11 mouse cellular contexts compared by ENCODE assay signal in genomic region chr9:96381393-96381792, GRCm38 (mm10). TPM values are rescaled to one million over a fixed set of nuclear protein-coding genes. Genes with fewer than 3 reads are reported as not detected.
DNase-seq lines count a peak whose midpoint lies in the region; TF ChIP-seq lines count a peak whose summit lies in the region.
"Had no signal": no experiment of that assay in that cellular context is flagged by ENCODE, and none has a peak within 500 bp of the region (broad histone marks: within the 10 kb centered on the region; RNA-seq: fewer than 3 reads in every experiment).

No protein-coding gene starts in this region.

- no peak for TF ChIP-seq RAD21 in CH12.LX (IDR thresholded peaks at IDR 0.05; ENCODE audit: low read depth, low read length)

- TF ChIP-seq EP300 in CH12.LX (IDR thresholded peaks at IDR 0.05; ENCODE audit: low read length) = peak; percentile 57

- no peak overlapping the region for H3K9ac ChIP-seq in CH12.LX (ENCODE audit: insufficient read depth, low read depth)
- H3K9ac ChIP-seq: hindbrain, embryonic 15.5 days; liver, embryonic 13.5 days had no signal

- TF ChIP-seq POLR2A in CH12.LX (IDR thresholded peaks at IDR 0.05; ENCODE audit: low read depth, low read length) = no peak
- TF ChIP-seq POLR2A in lung, adult 2 months (IDR thresholded peaks at IDR 0.05; ENCODE audit: borderline replicate concordance, extremely low read depth, low read depth, low read length) = no peak

- peak; percentile 85 for DNase-seq in 3T3-L1 (ENCODE audit: low read depth, low spot score)
- DNase-seq in CH12.LX (ENCODE audit: extremely low read depth) = no peak
- DNase-seq in heart, adult 18-20 months = peak; percentile 69 to 84
- peak; percentile 67 for DNase-seq in lung, adult 2 months
- DNase-seq in retina, postnatal 1 day = no peak
- no peak for DNase-seq in spleen, postnatal 36 days (ENCODE audit: low spot score in 2 of 2)
- no peak for DNase-seq in thymus, postnatal 0 days (ENCODE audit: low spot score)
- DNase-seq in B cell, adult 2 months = no peak
- DNase-seq: liver, embryonic 13.5 days; right cerebral cortex, postnatal 4 days had no signal

- dilution Hi-C loops in CH12.LX (cut with MboI; ENCODE audit: extremely low pct_ligation_motif_present, extremely low pct_unique_long_range_greater_than_20kb, low sequenced_read_pairs) = no loop called here

- peaks cover 2 to 13% of the 10 kb centered on the region in 2 experiments; a peak in 2 of 4 replicates for H3K4me1 ChIP-seq in CH12.LX (ENCODE audit: control insufficient read depth in 1 of 2, insufficient read depth in 2 of 2)
- peaks cover 10% of the 10 kb centered on the region for H3K4me1 ChIP-seq in lung, adult 2 months (ENCODE audit: control insufficient read depth, insufficient read depth, low read length)
- H3K4me1 ChIP-seq: hindbrain, embryonic 15.5 days had no signal

- no peak for TF ChIP-seq CTCF in CH12.LX (conservative IDR thresholded peaks at IDR 0.05 in 1 of 2, IDR thresholded peaks at IDR 0.05 in 1 of 2; ENCODE audit: low read depth in 2 of 2, low read length in 2 of 2)
- no peak for TF ChIP-seq CTCF in lung, adult 2 months (IDR thresholded peaks at IDR 0.05; ENCODE audit: insufficient read depth, low read length)

- peaks cover 5% of the 10 kb centered on the region for H3K9me3 ChIP-seq in CH12.LX (replicated peaks; ENCODE audit: low read length)
- H3K9me3 ChIP-seq: hindbrain, embryonic 15.5 days; liver, embryonic 13.5 days had no signal

- WGBS in lung, adult 2 months = 36% methylated on average over 13 of the region's 13 CpGs

- no peak overlapping the region for H3K4me3 ChIP-seq in CH12.LX (replicated peaks in 1 of 3; ENCODE audit: low read depth in 2 of 3, low read length in 2 of 3, poor library complexity in 1 of 3)
- H3K4me3 ChIP-seq in lung, adult 2 months (replicated peaks; ENCODE audit: extremely low read depth, low read depth, low read length) = no peak overlapping the region
- H3K4me3 ChIP-seq: hindbrain, embryonic 15.5 days; liver, embryonic 13.5 days had no signal

- no peaks in the 10 kb centered on the region for H3K36me3 ChIP-seq in CH12.LX (replicated peaks in 1 of 2; ENCODE audit: control insufficient read depth in 1 of 2, insufficient read depth in 1 of 2, low read length in 1 of 2)
- H3K36me3 ChIP-seq: hindbrain, embryonic 15.5 days; liver, embryonic 13.5 days had no signal

- H3K27ac ChIP-seq in CH12.LX (ENCODE audit: insufficient read depth, low read depth) = no peak overlapping the region
- H3K27ac ChIP-seq: hindbrain, embryonic 15.5 days; liver, embryonic 13.5 days had no signal

- peak overlapping the region; percentile 42; the same call in 1 of the 2 replicates for H3K4me2 ChIP-seq in CH12.LX (ENCODE audit: insufficient read depth, low read depth, poor library complexity, severe bottlenecking)
- H3K4me2 ChIP-seq: hindbrain, embryonic 15.5 days; liver, embryonic 13.5 days had no signal

- no peaks in the 10 kb centered on the region for H3K79me2 ChIP-seq in CH12.LX (replicated peaks; ENCODE audit: control insufficient read depth, extremely low read depth, insufficient read depth, poor library complexity, severe bottlenecking)

- no peaks in the 10 kb centered on the region for H3K27me3 ChIP-seq in CH12.LX (replicated peaks)
- H3K27me3 ChIP-seq: hindbrain, embryonic 15.5 days; liver, embryonic 13.5 days had no signal

- in situ Hi-C loops in CH12.LX (cut with MboI; ENCODE audit: low pct_ligation_motif_present, low pct_unique_long_range_greater_than_20kb, low sequenced_read_pairs) = no loop called here

TF ChIP-seq in CH12.LX, 34 proteins besides CTCF, POLR2A, EP300 and RAD21:
- TF ChIP-seq NELFE (IDR thresholded peaks at IDR 0.05; ENCODE audit: low read depth, low read length) = no peak
- no peak; the same call in 1 of the 2 replicates for TF ChIP-seq JUN (IDR thresholded peaks at IDR 0.05; ENCODE audit: insufficient read depth, low read depth, low read length)
- 0 out of 2 replicates have a peak, but pooled peaks have one; percentile 49 for TF ChIP-seq MAX (IDR thresholded peaks at IDR 0.05; ENCODE audit: low read length)
- 0 out of 2 replicates have a peak, but pooled peaks have one; percentile 12 for TF ChIP-seq ELF1 (IDR thresholded peaks at IDR 0.05; ENCODE audit: low read depth, low read length)
- 0 out of 2 replicates have a peak, but pooled peaks have one; percentile 4 for TF ChIP-seq MAFK (IDR thresholded peaks at IDR 0.05; ENCODE audit: insufficient replicate concordance, low read length)
- TF ChIP-seq TCF12 (IDR thresholded peaks at IDR 0.05; ENCODE audit: low read depth, low read length) = peak; percentile 32; the same call in 1 of the 2 replicates
- TF ChIP-seq SIN3A (IDR thresholded peaks at IDR 0.05; ENCODE audit: low read length) = no peak
- TF ChIP-seq MXI1 (IDR thresholded peaks at IDR 0.05; ENCODE audit: low read depth, low read length) = no peak
- TF ChIP-seq CHD2 (IDR thresholded peaks at IDR 0.05; ENCODE audit: low read length) = no peak
- peak; percentile 77 for TF ChIP-seq BHLHE40 (IDR thresholded peaks at IDR 0.05; ENCODE audit: low read depth, low read length)
- TF ChIP-seq UBTF (IDR thresholded peaks at IDR 0.05; ENCODE audit: low read depth, low read length) = no peak
- 0 out of 2 replicates have a peak, but pooled peaks have one; percentile 20 for TF ChIP-seq MYC (IDR thresholded peaks at IDR 0.05; ENCODE audit: low read depth, low read length)
- TF ChIP-seq GABPA (IDR thresholded peaks at IDR 0.05; ENCODE audit: insufficient replicate concordance, low read depth, low read length) = no peak
- no peak for TF ChIP-seq ZC3H11A (IDR thresholded peaks at IDR 0.05; ENCODE audit: low read depth, low read length)
- TF ChIP-seq IRF4 (IDR thresholded peaks at IDR 0.05; ENCODE audit: low read depth, low read length) = peak; percentile 76
- TF ChIP-seq TBP (conservative IDR thresholded peaks at IDR 0.05; ENCODE audit: low read depth, low read length) = no peak
- TF ChIP-seq USF2 (conservative IDR thresholded peaks at IDR 0.05; ENCODE audit: low read depth, low read length) = no peak
- no peak for TF ChIP-seq ZMIZ1 (IDR thresholded peaks at IDR 0.05; ENCODE audit: low read depth, low read length)
- TF ChIP-seq ETS1 (conservative IDR thresholded peaks at IDR 0.05; ENCODE audit: low read depth, low read length) = no peak; the same call in 1 of the 2 replicates
- no peak for TF ChIP-seq MAZ (IDR thresholded peaks at IDR 0.05; ENCODE audit: low read depth, low read length)
- TF ChIP-seq MEF2A (IDR thresholded peaks at IDR 0.05; ENCODE audit: borderline replicate concordance, low read depth, low read length) = 0 out of 2 replicates have a peak, but pooled peaks have one; percentile 10
- no peak for TF ChIP-seq ZKSCAN1 (IDR thresholded peaks at IDR 0.05; ENCODE audit: borderline replicate concordance, low read depth, low read length)
- TF ChIP-seq RCOR1 (conservative IDR thresholded peaks at IDR 0.05; ENCODE audit: low read depth, low read length) = 0 out of 2 replicates have a peak, but pooled peaks have one; percentile 40
- no peak for TF ChIP-seq USF1 (IDR thresholded peaks at IDR 0.05; ENCODE audit: low read depth, low read length)
- TF ChIP-seq POLR2AphosphoS2 (IDR thresholded peaks at IDR 0.05; ENCODE audit: low read depth, low read length) = no peak
- no peak for TF ChIP-seq JUND (conservative IDR thresholded peaks at IDR 0.05; ENCODE audit: low read depth, low read length)
- TF ChIP-seq CHD1 (IDR thresholded peaks at IDR 0.05; ENCODE audit: low read depth, low read length) = no peak
- no peak for TF ChIP-seq E2F4 (IDR thresholded peaks at IDR 0.05; ENCODE audit: insufficient replicate concordance, low read depth, low read length)
- no peak for TF ChIP-seq ZNF384 (IDR thresholded peaks at IDR 0.05; ENCODE audit: low read depth, low read length)
- TF ChIP-seq PAX5 (IDR thresholded peaks at IDR 0.05; ENCODE audit: low read length) = no peak
- no peak for TF ChIP-seq HCFC1 (IDR thresholded peaks at IDR 0.05; ENCODE audit: low read depth, low read length)
- no peak for TF ChIP-seq SMC3 (IDR thresholded peaks at IDR 0.05; ENCODE audit: low read depth, low read length)
- no peak for TF ChIP-seq NRF1 (IDR thresholded peaks at IDR 0.05; ENCODE audit: low read depth, low read length)
- TF ChIP-seq KAT2A (IDR thresholded peaks at IDR 0.05; ENCODE audit: insufficient replicate concordance, low read length) = no peak

RNA-seq across cellular contexts. Expression of gene Atp1b3, which starts 17.2 kb away (rescaled TPM):
- total RNA-seq in CH12.LX (2012; rRNA removed) (66.4 and 77.6 TPM in 2 replicates), CH12.LX (2014; rRNA removed) (89.8 and 102 TPM in 2 replicates)
- polyA plus RNA-seq in CH12.LX (2012; ENCODE audit: insufficient read length, low read depth) = 106 and 129 TPM in 2 replicates
- 10 to 100 TPM; 51.6 to 63.6 TPM for total RNA-seq in heart, adult 18-20 months (2021)
- 98.2 and 101 TPM in 2 replicates for polyA plus RNA-seq in lung, adult 2 months (2012; rRNA removed)
- polyA plus RNA-seq in thymus, postnatal 0 days (2015; fragmentation: Nextera tagmentation; extraction: Ambion mirVana) = 203 and 216 TPM in 2 replicates

Comparison
In these comparisons a context has a peak if more than half of its experiments do, and no peak if none do; other contexts are left out.
1. DNase-seq: peak in 3T3-L1 (single experiment), heart, adult 18-20 months (2 of 2) and lung, adult 2 months (single experiment); none in CH12.LX (single experiment), retina, postnatal 1 day (single experiment), spleen, postnatal 36 days (0 of 2), thymus, postnatal 0 days (single experiment) and B cell, adult 2 months (0 of 2).